Mouse (Mus musculus): ENCODE results near the gene Tmem150a. TPM values are rescaled to one million over a fixed set of nuclear protein-coding genes. Genes with fewer than 3 reads are reported as not detected.
A peak's percentile ranks its signal among the peaks of the same experiment; 100 is the strongest.

Gene Tmem150a
- total RNA-seq (2014; fragmentation: Nextera tagmentation) (0.73 and 7.4 TPM in 2 replicates), total RNA-seq (2017) (0.09 TPM in 1 of 2 replicates, not detected in the other)

DNA sequence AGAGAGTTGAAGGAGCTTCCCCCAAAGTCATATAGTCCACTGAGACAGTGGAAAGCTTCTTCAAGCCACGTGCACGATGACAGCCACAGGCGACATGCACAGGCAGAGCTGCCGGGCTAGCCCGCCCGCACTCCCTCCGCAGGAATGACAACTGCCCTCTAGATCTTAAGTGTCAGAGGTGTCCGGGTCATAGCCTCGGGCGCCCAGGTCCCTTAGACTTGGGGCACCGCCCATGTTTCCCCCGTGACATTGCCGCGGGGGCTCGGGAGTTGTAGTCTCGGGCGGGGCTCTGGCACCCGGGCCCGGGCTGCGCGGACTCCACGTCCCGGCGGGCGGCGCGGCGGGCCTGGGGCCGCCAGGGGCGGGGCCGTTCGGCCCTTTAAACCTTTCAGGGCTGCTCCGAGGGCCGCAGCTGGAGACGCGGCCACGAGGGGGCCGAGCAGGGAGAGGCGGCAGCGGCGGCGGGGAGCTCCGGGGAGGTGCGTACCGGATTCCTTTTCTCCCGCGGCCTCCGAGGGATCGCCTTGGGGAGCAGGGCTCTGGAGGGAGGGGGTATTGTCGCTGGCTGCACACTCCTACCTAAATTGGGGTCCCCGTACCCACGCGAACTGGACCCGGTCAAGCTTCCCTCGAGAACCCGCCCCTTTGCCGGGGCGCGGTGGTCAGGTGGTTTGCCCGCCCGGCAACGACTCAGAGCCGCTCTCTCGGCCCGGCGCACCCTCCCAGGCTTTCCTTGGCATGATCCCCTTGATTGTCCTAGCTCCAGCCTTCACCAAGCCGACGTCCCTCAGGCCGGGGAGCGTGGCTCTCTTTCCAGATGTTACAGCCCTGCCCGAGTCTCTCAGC is at the start of gene Tmem150a:
TSS of gene Tmem150a (plus strand) at position 382 of the 846 bp plus-strand sequence.
- ATAC-seq (replicated peaks; ENCODE audit: poor library complexity, severe bottlenecking): peak; percentile 74

- no peak for ATAC-seq (replicated peaks; ENCODE audit: poor library complexity, severe bottlenecking)
These were observed 43.0 kb upstream of the Tmem150a start for GRCm38 (mm10) chr6:72312198-72312597.

DNA sequence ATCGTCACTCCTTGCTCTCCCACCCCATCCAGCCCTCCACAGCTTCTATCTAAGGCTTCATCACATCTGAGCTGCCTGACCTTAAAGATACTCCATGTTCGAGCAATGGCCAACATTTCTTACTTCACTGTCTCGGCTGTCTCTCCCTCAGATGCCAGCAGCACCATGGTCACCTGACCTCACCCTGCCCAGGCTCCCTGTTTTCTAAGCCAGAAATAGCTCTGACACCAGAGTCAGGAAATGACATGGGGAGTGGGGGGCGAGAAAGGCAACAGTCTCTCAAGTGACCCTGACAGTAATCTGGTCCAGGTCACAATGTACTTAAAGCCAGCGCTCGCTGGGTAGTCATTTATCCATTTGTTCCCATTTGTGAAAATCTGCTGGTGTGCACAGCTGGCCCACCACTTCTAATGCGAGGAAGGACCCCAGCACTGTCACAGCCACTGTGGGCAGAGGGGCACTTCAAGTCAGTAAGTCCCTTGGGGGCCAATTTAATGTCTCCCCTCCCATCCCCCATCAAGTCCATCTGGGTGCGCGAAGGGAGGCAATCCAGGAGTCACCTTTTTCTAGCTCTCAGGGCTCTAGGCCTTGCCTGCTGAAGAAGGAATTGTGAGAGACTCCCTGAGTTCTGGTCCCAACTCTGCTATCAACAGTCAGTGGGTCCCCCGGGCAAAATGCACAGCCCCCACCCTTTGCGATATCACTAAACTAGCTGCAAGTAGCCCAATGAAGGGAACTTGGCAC is 42.0 kb upstream of the Tmem150a start:
- ATAC-seq (replicated peaks; ENCODE audit: poor library complexity, severe bottlenecking): no peak

DNA sequence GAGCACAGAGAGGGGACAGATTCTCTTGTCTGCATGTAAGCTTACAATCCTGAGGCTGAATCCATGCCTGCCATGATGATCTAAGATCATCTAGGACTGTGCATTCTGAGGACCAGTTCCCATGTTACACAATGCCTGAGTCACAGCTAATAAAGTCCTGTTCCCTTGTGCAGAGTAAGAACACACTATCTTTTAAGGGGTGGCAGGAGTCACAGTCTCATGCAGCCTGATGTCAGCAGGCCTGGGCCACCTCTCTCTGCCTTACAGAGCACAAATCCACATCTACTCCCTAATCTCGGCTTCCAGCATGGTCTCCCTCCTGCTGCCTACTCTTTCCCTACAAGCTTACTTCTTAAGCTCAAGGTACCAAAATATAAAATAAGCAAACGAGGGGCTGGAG is 39.9 kb upstream of the Tmem150a start:
- ATAC-seq (replicated peaks; ENCODE audit: poor library complexity, severe bottlenecking): no peak

GRCm38 (mm10) chr6:72316044-72316443 is 39.2 kb upstream of the Tmem150a start:
- ATAC-seq (replicated peaks; ENCODE audit: poor library complexity, severe bottlenecking): no peak

GRCm38 (mm10) chr6:72318440-72318839 is 36.8 kb upstream of the Tmem150a start:
- ATAC-seq (replicated peaks; ENCODE audit: poor library complexity, severe bottlenecking): no peak

DNA sequence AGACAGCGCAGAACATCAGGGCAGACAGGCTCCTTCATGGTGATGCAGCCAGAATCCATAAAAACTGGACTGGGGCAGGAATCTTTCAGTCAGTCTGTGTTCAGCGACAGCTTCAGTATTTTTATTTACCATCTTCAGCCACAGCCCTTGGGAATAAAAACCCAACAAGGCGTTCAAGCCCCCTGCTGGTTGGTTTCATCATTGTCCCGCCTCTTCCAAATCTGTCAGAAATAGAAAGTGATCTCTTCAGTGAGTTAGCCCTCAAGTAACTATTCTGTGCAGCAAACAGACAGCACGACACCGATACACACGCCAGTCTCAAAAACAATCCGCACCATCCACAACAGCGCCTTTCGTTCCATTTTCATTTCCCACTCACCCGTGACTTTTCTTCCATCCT is 36.2 kb upstream of the Tmem150a start:
- ATAC-seq (replicated peaks; ENCODE audit: poor library complexity, severe bottlenecking): 0 out of 2 replicates have a peak, but pooled peaks have one; percentile 30

- no peak for ATAC-seq (replicated peaks; ENCODE audit: poor library complexity, severe bottlenecking)
These were observed 32.3 kb upstream of the Tmem150a start for GRCm38 (mm10) chr6:72322936-72323335.

DNA sequence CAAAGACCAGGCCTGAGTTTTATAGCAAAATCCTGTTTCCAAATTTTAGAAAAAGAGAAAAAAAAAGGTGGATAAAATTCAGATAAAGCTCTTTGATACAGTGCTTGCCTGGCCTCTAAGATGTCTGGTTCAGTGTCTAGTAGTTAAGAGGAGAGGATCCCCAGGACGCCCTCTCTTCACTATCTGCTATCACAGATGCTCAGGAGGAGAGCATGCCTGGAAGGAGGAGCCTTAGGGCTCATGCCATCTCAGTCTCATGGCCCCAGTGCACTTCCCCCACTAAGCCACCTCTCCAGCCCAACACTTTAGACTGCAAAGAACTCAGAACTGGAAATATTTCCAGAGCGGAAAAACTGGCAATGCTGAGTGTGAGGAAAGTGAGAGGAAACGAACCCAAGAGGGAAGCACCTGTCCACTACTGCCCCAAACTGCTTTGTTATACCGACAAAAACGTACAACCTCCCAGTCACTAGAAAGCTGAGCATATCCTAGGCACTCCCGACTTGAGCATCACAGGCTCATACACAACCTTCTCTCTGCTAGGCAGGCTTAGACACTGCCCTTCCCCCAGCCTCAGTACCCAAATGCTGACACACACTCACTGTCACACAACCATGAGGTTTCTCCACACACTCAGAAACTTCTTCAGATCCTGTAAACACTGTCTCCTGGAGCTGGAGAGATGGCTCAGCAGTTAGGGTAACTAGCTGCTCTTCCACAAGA is 31.3 kb upstream of the Tmem150a start:
- ATAC-seq (replicated peaks; ENCODE audit: poor library complexity, severe bottlenecking): no peak

DNA sequence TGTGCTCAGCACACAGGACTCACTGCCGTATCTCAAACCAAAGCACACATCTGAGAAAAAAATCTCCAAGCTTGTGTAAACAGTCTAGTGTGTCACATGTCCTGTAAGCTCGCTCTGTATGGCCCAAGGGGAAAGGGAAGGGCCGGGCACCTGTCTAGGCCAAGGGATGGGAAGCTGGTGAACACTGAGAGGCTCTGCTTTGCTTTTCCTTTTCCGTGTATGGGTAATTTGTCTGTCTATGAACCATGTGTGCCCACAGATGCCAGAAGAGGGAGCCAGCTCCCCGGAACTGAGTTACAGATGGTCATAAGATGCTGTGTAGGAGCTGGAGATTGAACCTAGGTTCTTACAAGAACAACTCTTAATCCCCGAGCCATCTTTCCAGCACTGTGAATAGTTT is 29.0 kb upstream of the Tmem150a start:
- 0 out of 2 replicates have a peak, but pooled peaks have one; percentile 47 for ATAC-seq (replicated peaks; ENCODE audit: poor library complexity, severe bottlenecking)

GRCm38 (mm10) chr6:72329019-72329418 is 26.2 kb upstream of the Tmem150a start:
- peak; percentile 82 for ATAC-seq (replicated peaks; ENCODE audit: poor library complexity, severe bottlenecking)

DNA sequence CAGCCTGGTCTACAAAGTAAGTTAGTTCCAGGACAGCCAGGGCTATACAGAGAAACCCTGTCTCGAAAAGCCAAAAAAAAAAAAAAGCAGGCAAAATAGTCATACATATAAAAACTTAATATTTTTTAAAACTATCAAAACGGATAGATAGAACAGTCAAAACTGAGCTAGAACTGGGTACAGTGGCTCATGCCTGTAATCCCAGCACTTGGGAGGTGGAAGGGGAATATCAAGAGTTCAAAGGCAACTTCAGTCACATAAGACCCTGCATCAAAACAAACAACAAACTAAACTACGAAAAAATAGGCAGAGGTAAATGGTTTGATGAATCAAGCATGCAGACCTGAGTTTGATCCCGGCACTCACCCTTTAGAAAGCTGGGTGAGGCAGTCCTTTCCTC is 25.1 kb upstream of the Tmem150a start:
- ATAC-seq (replicated peaks; ENCODE audit: poor library complexity, severe bottlenecking): no peak

- ATAC-seq (replicated peaks; ENCODE audit: poor library complexity, severe bottlenecking): peak; percentile 80
These were observed 22.1 kb upstream of the Tmem150a start for GRCm38 (mm10) chr6:72333111-72333510.

- no peak for ATAC-seq (replicated peaks; ENCODE audit: poor library complexity, severe bottlenecking)
These were observed 14.8 kb upstream of the Tmem150a start for GRCm38 (mm10) chr6:72340481-72340880.

DNA sequence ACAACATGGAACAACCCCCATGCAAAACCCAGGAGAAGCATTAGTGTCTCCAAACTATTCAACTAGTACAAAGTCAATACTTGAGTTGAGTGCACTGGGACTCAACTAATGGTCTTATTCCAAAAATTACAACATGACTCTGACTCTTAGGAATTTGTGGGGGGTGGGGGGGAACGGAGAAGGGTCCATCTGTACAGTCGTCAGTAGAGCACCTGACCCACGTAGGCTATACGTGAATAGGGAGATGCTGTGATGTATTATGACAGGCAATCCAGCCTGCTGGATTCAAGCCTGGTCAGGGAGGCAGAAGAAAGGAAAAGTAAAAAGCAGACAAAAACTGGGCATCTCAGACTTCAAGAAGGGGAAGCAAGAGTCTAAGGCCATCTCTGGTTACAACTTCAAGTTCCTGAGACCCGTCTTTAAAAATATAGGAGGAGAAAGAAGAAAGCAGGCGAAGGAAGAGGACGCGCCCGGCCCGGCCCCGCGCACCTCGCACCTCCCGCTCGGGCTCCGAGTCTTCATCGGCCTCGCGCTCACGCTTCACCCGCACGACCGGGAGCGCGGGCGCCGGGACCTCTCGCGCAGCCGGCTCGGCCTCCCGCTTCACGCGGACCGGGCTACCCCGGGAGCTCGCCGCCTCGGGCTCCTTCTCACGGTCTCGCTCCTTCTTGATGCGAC is 10.7 kb upstream of the Tmem150a start:
- no peak for ATAC-seq (replicated peaks; ENCODE audit: poor library complexity, severe bottlenecking)

DNA sequence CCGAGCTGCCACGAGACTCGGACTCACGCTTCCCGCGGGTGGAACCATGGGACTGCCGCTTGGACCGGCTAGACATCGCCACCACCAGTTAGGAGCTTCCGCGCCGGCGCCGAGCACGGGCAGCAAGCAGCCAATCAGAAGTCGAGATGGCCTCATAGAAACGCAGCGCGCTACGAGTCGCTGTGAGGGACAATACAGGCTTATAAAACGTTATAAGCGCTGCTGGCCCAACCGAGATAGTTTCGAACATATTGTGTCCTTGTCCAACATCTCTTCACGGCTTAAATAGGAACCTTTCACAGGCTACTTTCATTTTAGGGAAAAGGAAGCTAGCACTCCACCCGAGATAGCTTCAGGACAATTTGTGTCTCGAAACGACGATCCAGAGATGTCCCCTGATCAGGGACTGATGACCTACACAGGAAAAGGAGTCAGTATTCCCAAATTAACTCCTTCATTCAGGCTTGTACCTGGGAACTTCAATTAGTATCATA is 10.1 kb upstream of the Tmem150a start, which contains the start of gene Usp39:
TSS of gene Usp39 (minus strand) at position 111 of the 494 bp plus-strand sequence.
- peak; percentile 78 for ATAC-seq (replicated peaks; ENCODE audit: poor library complexity, severe bottlenecking)

DNA sequence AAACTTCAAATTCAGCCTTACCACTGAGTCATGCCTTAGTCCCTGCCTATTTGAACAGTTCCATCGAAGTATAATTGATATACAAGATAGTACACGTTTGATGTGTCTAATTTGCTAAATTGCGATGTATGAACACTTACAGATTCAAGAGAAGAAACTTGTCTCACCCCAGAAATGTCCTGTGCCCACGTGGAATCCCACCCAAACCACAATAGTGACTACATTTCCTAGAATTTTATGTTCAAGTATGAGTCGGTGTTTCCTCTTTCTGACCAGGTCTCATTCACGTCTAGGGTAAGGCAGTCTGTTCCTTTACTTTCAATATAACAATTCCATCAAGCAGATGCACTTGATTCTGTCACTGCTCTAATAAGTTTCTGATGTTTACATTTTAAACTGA is 9.6 kb upstream of the Tmem150a start:
- peak; percentile 34 for ATAC-seq (replicated peaks; ENCODE audit: poor library complexity, severe bottlenecking)

GRCm38 (mm10) chr6:72346261-72346660 is 9.0 kb upstream of the Tmem150a start:
- no peak for ATAC-seq (replicated peaks; ENCODE audit: poor library complexity, severe bottlenecking)

- peak; percentile 49 for ATAC-seq (replicated peaks; ENCODE audit: poor library complexity, severe bottlenecking)
These were observed 7.9 kb upstream of the Tmem150a start, which contains the start of gene 0610030E20Rik for GRCm38 (mm10) chr6:72347166-72347941. Gene 0610030E20Rik (plus strand): TSS chr6:72347317.
